Mouse (Mus musculus) heart, adult 9 months (tissue): ENCODE results near the gene Pbx3.

ENCODE experiments used
- DNase-seq, 2 experiments: peaks; one replicate each; pipeline ENCODE4 v3.0.0; 2022; ENCODE audit warnings: low spot score in 2 of 2

Gene Pbx3

DNA sequence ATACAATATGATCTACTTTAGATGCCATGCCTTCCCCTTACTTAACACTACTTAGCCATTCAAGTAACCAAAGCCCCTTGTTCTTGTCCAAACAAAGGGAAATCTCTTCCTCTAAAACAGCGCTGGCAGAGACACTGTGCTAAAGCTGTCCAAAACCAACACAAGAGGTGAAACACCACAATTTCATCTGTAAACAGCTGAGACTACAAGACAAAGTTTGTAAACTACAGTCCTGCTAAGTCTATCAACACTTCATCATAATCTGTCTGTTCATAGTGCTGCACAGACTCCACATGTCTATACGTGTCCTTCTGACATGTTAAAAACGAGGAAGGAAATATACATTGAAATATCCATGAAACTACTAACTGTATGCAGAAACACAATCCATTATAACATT, 151.5 kb downstream of the Pbx3 start:
- no peak for DNase-seq

DNA sequence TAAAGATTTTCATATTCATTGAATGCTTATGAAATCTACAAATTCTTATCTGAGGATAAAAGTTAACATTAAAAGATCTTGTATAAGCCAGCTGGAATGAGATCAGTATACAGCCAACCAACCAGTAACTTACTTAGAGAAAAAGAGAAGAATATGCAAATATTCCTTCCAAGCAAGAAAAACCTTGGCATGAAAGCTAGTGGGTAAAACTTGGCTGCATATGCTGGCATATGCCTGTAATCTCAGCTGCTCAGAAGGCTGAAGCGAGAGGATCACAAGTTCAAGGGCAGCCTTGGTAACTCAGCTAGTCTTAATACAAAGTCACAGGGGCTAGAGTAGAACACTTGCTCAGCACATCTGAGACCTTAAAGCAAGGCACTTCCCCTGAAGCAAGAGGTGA, 153.8 kb downstream of the Pbx3 start:
- no peak for DNase-seq

- no peak for DNase-seq
These were observed 155.3 kb downstream of the Pbx3 start for GRCm38 (mm10) chr2:34217596-34217995.

DNA sequence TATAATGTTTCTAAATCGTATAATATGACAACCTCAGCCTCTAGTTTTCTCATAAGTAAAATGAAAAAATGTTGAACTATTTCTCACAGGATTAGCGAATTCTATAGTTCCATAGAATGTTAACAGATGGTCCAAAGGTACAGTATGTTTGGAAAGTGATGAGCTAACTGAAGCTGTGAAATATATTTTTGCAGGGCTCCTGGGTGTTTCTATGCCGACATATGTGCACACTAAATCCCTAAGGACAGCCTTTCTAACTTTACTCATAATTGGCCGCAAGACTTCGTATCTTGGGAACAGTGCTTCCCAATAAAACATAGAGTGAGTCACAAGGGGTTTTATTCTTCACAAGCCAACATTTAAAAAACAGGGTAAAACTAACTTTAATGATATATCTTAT, 157.4 kb downstream of the Pbx3 start:
- no peak for DNase-seq

DNA sequence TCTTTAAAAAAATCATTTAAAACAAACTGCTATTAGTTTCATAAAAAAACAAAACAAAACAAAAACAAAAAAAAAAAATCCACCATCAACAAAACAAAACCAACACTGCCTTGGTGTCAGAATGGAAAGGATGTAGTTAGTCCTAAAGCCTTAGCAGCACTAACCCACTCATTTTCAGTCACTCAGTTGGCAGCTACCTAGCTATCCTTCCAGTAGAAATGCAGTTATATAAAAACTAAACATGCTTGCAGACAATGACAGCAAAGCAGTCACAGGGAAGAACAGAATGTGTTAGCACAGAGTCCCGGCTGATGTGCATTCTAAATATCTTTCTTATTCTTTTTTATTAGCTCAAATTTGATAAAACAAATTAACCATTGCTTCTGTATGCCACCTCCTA, 160.5 kb downstream of the Pbx3 start:
- no peak for DNase-seq

- no peak for DNase-seq
These were observed 168.1 kb downstream of the Pbx3 start for GRCm38 (mm10) chr2:34204797-34205196.

GRCm38 (mm10) chr2:34204325-34204724, 168.6 kb downstream of the Pbx3 start:
- no peak for DNase-seq

DNA sequence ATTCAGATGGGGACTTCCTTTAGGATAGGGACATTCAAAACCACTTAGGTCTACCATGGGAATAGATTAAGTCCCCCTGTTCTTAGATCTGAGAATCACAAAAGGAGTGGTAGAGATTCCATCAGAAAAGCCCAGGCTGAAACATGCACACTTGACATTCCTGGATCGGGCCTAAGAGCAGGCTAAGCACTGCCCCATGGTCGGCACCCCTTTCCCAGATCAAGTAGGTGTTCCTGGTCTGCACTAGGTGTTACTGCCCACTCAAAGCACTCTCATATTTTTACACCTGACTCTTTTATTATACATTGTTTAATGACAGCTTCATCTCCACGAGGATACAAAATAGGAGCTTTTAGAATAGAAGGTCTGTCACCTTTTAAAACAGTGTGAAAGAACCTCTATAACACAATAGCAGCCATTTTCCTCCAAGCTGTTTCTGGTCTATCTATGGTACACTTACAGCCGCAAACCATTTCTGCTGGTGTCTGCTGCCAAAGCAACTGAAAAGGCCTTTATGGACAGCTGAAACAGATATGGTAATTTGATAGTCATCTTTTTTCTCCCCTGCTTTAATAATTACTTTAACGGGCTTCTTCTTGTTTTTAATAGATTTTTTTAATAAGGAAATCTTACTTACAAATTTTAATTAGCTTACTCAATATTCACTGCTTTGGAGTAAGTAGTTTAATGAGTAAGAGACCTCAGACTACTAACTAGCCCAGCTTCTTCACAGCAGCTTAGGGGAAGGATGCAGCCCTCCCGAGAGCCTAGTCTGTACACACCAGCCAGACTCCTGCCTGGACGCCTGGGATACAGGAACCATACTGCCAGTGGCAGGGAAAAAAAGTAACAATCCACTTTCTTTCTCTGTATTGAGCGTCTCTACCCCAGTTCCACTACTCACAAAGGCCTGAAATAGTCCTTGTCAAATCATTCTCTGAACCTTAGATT, 178.8 kb downstream of the Pbx3 start:
- DNase-seq = no peak

GRCm38 (mm10) chr2:34193276-34193675, 179.7 kb downstream of the Pbx3 start:
- DNase-seq = no peak

GRCm38 (mm10) chr2:34187366-34187765, 185.6 kb downstream of the Pbx3 start:
- no peak for DNase-seq

GRCm38 (mm10) chr2:34181600-34181999, 191.3 kb downstream of the Pbx3 start:
- DNase-seq = no peak

DNA sequence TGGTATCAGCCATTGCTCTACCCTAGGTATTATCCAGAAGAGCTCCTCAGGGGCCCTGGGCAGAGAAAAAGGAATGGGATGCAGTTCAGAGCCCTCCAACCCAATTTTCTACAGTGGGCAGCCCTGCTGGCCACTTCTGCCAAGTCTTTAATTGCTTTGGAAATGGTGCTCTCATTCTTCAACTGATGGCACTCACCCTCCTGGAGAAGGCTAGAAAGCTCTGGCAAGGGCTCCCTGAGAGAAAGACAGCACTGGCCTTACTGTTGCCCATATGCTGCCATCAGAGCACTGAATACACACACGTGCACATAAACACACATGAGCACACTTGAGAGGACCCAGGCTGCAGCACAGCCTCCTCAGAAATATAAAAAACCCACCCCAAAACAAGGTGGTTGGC, 193.6 kb downstream of the Pbx3 start:
- no peak for DNase-seq

GRCm38 (mm10) chr2:34178653-34179052, 194.3 kb downstream of the Pbx3 start:
- no peak for DNase-seq

- no peak for DNase-seq
These were observed 202.5 kb downstream of the Pbx3 start for GRCm38 (mm10) chr2:34170424-34170823.

- DNase-seq = no peak
These were observed 203.3 kb downstream of the Pbx3 start for GRCm38 (mm10) chr2:34169626-34170025.

DNA sequence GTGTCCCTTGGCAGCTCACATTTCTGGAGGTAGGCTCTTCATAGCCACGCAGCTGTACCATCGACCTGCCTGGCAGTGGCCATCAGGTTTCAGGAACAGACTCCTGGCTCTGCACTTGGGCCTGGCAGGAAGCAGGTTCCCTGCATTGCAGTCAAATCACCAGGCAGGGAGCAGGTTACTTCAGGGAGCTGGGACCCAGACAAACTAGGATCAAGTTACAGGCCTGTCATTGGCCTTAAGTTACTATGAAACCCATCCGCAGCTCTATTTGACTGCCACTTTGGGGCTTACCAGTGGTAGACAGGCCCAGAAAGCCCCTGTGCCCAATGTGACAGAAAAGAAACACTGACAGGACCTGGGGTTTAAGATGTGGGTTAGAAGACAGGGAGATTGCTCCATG, 204.8 kb downstream of the Pbx3 start:
- no peak for DNase-seq

GRCm38 (mm10) chr2:34162484-34162883, 210.5 kb downstream of the Pbx3 start:
- DNase-seq = no peak

- no peak for DNase-seq
These were observed 215.2 kb downstream of the Pbx3 start for GRCm38 (mm10) chr2:34157746-34158145.

GRCm38 (mm10) chr2:34154833-34155232, 218.1 kb downstream of the Pbx3 start:
- no peak for DNase-seq

- no peak for DNase-seq
These were observed 219.6 kb downstream of the Pbx3 start for GRCm38 (mm10) chr2:34153336-34153735.

- DNase-seq = no peak
These were observed 222.4 kb downstream of the Pbx3 start for GRCm38 (mm10) chr2:34150560-34150959.

DNA sequence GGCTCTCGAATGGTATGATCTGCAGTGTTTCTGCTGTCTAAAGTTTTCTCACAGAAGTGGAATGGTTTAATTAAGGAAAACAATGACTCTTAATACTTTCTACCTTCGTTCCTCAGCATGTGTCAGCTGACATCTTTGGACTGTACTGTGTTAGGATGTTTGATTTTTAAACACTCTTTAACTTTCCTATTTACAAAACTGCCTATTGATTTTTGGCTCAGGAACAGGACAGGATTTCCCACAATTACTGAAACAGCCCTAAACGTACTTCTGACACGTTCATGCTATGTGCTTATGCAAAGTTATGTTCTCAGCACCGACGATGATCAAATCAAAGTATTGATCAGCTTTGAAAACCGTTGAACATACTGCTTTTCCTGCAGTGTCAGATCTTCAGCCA, 224.7 kb downstream of the Pbx3 start:
- no peak for DNase-seq

- no peak for DNase-seq
These were observed 225.5 kb downstream of the Pbx3 start for GRCm38 (mm10) chr2:34147476-34147875.

DNA sequence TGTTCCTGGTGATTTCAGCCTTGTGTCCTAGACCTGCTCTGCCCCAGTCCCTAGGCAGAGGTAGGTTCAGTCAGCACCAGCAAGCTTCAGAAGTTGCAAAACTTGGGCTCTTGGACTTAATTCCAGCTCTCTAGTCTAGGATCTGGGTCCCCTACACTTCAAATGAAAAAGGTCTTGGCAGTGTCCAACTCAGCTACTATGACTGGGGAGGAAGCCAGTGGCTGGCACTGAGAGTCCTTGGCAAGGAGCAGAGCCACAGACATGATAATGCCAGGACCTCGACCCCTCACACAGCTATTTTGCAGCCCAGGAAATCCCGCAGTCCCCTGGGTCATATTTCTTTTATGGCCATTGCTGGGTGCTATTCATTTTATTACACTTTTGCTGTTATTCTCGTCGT, 225.9 kb downstream of the Pbx3 start:
- DNase-seq = no peak
